Mouse (Mus musculus): ENCODE results near the gene Gm11032. TPM values are rescaled to one million over a fixed set of nuclear protein-coding genes. Genes with fewer than 3 reads are reported as not detected.

Gm11032 gene
- total RNA-seq, 2 experiments from 2014 or later: not detected

DNA sequence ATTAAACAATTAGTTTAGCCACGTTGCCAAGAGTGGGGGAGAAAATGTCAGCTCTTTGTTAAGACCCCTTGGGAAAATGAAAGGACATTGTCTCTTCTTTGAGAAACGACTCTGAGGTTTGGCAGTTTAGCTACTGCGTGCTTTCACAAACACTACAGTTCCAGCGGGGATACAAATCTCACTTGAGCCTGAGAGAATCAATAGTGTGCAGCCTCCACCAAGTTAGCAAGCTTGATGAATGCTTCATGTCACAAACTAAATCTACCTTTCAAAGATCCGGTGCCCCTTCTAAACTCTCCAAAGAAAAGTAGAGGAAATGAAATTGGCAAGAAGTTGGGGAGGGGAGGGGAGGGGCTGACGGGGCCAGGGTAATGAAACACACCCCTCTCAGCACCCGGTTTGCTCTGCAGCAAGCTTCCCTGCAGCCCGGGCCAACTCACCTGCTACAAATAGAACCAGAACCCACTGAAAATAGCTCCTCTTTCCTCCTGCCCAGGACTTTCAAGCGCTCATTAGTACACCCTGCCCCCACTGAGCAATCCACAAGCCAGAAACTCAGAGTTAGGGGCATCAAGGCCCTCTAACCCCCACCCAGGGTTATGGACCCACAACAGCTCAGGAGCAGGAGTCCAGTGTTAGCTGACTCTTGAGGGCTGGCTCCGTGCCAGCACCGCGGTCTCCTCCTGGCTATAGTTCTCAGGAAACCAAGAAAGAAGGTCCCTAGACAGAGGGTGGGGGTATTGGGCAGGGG, 17.0 kb upstream of the Gm11032 start:
- TF ChIP-seq CTCF (conservative IDR thresholded peaks at IDR 0.05): no peak
- H3K4me3 ChIP-seq: peak overlapping the region; percentile 8; the same call in 1 of the 2 replicates
- DNase-seq (ENCODE audit: low spot score in 2 of 2): no peak
- no peak overlapping the region for H3K27ac ChIP-seq

DNA sequence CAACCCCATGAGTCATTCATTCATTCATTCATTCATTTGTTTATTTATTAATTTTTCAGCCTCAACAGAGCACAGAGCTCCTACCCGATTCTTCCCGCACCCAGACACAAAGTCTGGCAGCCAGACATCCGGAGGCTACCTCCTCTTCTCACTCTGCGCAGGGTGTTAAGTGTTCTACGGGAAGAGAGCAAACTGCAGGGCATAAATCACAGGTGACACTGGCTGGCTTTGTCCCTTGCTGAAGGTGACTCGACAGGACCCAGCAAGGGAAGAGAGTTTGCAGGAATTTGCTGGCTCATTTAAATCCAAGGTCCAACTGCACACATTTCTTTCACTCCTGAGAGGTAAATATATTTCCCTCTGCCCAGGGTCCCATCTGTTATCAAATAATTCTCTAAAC, 15.4 kb upstream of the Gm11032 start:
- Histone ChIP-seq H3K27ac (no peak overlapping the region), H3K4me3 (no peak overlapping the region)
- no peak for TF ChIP-seq CTCF (conservative IDR thresholded peaks at IDR 0.05)
- DNase-seq (ENCODE audit: low spot score in 2 of 2): no peak

- no peak for DNase-seq (ENCODE audit: low spot score in 2 of 2)
- no peak for TF ChIP-seq CTCF (conservative IDR thresholded peaks at IDR 0.05)
- no peak overlapping the region for H3K4me3 ChIP-seq
Observed at GRCm38 (mm10) chr11:4605414-4605813, 14.5 kb upstream of the Gm11032 start.

GRCm38 (mm10) chr11:4606541-4606940, 13.3 kb upstream of the Gm11032 start:
- no peak for TF ChIP-seq CTCF (conservative IDR thresholded peaks at IDR 0.05)
- no peak for DNase-seq (ENCODE audit: low spot score in 2 of 2)
- no peak overlapping the region for H3K27ac ChIP-seq

More at GRCm38 (mm10) chr11:4605414-4605813, 14.5 kb upstream of the Gm11032 start:
- H3K27ac ChIP-seq: no peak overlapping the region

DNA sequence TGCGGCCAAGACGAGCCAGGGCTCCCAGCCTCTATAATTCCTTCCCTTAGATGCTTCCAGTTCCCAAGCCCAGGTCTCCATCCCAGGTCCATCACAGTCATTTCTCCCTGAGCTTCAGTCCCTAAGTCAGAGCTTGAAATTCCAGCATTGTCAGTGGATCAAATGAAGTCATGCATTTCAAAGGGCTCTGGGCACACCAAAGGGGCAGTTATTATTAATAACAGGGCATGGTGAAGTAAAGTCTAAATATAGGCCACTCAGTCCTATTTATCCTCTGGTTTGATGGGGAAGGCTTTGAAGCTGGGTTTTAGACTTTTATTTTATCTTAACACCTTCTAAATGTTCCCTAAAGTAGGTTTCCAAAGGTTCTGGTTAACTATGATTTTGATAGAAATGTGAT, 8.0 kb upstream of the Gm11032 start:
- no peak overlapping the region for H3K27ac ChIP-seq
- TF ChIP-seq CTCF (conservative IDR thresholded peaks at IDR 0.05): no peak
- DNase-seq (ENCODE audit: low spot score in 2 of 2): no peak
- H3K4me3 ChIP-seq: no peak overlapping the region

More at GRCm38 (mm10) chr11:4606541-4606940, 13.3 kb upstream of the Gm11032 start:
- no peak overlapping the region for H3K4me3 ChIP-seq

DNA sequence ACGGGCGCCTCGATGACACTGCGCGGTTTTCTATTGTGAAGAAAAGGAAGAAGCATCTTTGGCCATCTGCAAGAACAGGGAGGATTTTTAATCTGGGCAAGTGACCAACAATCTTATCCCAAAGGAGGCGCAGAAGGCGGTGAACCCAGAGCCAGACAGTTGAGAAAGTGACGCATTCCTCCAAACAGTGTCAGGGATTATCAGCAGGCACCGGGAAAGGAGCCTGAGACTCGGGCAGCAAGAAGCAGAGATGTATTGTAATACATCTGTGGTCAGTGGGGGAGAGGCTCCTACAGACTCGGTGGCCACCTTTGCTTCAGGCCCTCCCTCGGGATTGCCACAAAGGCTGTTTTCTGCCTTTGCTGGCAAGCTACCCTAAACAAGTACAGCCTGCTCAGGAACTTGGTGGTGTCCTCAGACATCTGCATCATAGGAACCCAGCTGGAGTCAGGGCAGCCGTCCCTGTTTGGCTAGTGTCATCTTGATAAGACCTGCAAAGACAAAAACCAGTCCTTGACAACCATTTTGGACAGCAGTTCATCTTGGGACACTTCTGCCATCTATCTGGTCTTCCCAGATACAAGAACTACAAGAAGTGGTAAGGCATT, 738 bp downstream of the Gm11032 start:
- no peak for DNase-seq (ENCODE audit: low spot score in 2 of 2)
- TF ChIP-seq CTCF (conservative IDR thresholded peaks at IDR 0.05): no peak
- no peak overlapping the region for H3K4me3 ChIP-seq
- H3K27ac ChIP-seq: no peak overlapping the region

GRCm38 (mm10) chr11:4621866-4622265, 2.0 kb downstream of the Gm11032 start:
- no peak for TF ChIP-seq CTCF (conservative IDR thresholded peaks at IDR 0.05)
- no peak for DNase-seq (ENCODE audit: low spot score in 2 of 2)
- Histone ChIP-seq H3K4me3 (no peak overlapping the region), H3K27ac (no peak overlapping the region)

DNA sequence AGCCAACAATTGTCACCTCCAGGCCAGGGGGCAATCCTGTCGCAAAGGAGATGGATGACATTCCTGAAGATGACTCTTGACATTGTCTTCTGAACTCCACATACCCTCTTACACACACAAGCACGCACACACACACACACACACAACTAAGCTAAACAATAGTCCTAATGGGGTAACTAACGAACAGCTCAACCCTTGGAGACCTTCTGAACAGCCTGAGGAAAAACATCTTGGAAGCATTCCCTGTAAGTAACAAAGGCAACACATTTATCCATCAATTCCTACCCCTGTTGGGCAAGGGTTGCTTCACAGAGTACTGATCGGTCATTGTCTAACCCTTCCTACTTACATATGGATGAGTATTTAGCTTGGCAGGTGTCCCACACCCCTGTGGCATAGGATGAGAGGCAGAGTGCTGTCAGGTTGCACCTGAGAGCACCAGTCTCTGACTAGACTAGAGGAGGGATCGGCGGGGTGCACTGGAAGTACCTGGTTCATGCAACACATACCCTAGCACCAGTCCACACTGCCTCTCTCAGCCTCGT, 2.6 kb downstream of the Gm11032 start:
- Histone ChIP-seq H3K4me3 (no peak overlapping the region), H3K27ac (no peak overlapping the region)
- DNase-seq (ENCODE audit: low spot score in 2 of 2): no peak
- TF ChIP-seq CTCF (conservative IDR thresholded peaks at IDR 0.05): no peak

DNA sequence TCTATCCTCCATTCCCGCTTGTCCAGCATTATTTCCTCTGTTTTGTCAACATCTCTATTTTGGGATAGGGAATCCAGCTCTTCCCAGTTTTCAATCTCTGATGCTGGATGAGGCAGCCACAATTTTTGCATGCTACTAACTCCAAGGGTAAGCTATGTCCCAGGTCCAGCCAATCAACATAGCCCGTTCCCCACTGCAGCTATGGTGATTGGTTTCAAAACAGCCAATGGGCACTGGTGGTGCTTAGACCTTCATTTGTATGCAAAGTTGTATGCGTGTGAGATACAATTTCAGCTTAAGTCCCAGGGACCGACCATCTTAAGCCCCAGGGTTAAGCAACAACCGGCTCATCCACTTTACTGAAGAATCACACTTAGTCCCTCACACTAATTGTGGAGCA, 3.1 kb downstream of the Gm11032 start:
- no peak overlapping the region for H3K4me3 ChIP-seq
- no peak overlapping the region for H3K27ac ChIP-seq
- TF ChIP-seq CTCF (conservative IDR thresholded peaks at IDR 0.05): no peak
- DNase-seq (ENCODE audit: low spot score in 2 of 2): no peak

- no peak for DNase-seq (ENCODE audit: low spot score in 2 of 2)
- no peak for TF ChIP-seq CTCF (conservative IDR thresholded peaks at IDR 0.05)
- Histone ChIP-seq H3K27ac (no peak overlapping the region), H3K4me3 (no peak overlapping the region)
Observed at GRCm38 (mm10) chr11:4625931-4626330, 6.1 kb downstream of the Gm11032 start.

- H3K4me3 ChIP-seq: no peak overlapping the region
- no peak overlapping the region for H3K27ac ChIP-seq
- no peak for DNase-seq (ENCODE audit: low spot score in 2 of 2)
- TF ChIP-seq CTCF (conservative IDR thresholded peaks at IDR 0.05): no peak
Observed at GRCm38 (mm10) chr11:4627636-4628035, 7.8 kb downstream of the Gm11032 start.

DNA sequence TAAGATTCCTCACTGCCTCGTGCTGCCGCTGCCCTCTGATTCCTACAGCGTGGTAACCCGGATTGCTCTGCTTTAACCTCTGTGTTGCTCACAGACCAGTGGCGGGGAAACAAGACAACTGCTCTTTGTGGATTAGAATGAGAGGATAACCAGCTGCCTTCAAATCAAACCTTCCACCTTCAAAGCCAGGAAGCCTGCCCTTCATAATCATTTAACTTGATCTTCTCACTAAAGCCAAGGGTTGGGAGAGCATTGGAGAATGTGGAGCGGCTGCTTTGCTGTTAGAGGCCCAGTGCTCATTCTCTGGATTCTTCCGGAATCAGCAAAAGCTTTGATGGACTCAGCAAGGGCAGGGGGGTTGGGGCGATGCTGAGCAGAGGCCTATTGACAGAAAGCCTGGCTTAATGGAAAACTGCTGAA, 10.0 kb downstream of the Gm11032 start:
- Histone ChIP-seq H3K27ac (no peak overlapping the region), H3K4me3 (no peak overlapping the region)
- DNase-seq (ENCODE audit: low spot score in 2 of 2): no peak
- TF ChIP-seq CTCF (conservative IDR thresholded peaks at IDR 0.05): no peak

DNA sequence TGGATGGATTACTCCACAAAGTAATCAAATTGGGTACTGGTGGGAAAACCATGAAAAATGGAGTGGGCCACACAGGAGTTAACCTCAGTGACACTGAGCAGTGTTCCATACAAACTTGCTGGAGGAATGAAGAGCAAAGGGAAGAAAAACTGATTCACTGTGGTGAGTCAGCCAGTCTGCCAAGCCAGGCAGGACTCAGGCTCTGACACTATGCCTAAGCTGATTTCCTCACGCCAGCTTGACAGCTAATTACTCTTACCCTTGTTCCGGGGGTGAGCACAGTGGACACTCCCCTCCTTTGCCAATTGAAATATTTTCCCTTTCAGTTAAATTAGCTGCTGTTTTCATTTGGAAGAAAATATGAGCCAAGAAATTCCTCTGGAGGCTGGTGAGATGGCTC, 13.6 kb downstream of the Gm11032 start:
- H3K27ac ChIP-seq: no peak overlapping the region
- no peak overlapping the region for H3K4me3 ChIP-seq
- no peak for TF ChIP-seq CTCF (conservative IDR thresholded peaks at IDR 0.05)
- no peak for DNase-seq (ENCODE audit: low spot score in 2 of 2)

GRCm38 (mm10) chr11:4634395-4634794, 14.5 kb downstream of the Gm11032 start:
- no peak overlapping the region for H3K4me3 ChIP-seq
- H3K27ac ChIP-seq: no peak overlapping the region
- DNase-seq (ENCODE audit: low spot score in 2 of 2): no peak
- no peak for TF ChIP-seq CTCF (conservative IDR thresholded peaks at IDR 0.05)

Measured in layer of hippocampus, adult 2 months (tissue).